Mouse (Mus musculus) G1E (cell line): ENCODE results near the gene Smg9.

ENCODE experiments used
- CTCF ChIP-seq: IDR thresholded peaks from 2 replicates; pipeline ENCODE4 v1.5.1; 2012; ENCODE audit warnings: low read depth, low read length, inconsistent platforms, mixed read lengths
- GATA1 ChIP-seq: IDR thresholded peaks from 2 replicates; pipeline ENCODE4 v1.6.1; 2012; ENCODE audit warnings: borderline replicate concordance, low read length, inconsistent platforms, mixed read lengths
- POLR2AphosphoS5 ChIP-seq: IDR thresholded peaks from 2 replicates; pipeline ENCODE4 v1.6.1; 2012; ENCODE audit warnings: low read depth, low read length, inconsistent platforms; ENCODE audit not compliant: insufficient replicate concordance
- TAL1 ChIP-seq: conservative IDR thresholded peaks from 2 replicates; pipeline ENCODE4 v1.6.1; 2012; ENCODE audit warnings: low read depth, low read length, inconsistent platforms, mixed read lengths

- no peak for TF ChIP-seq CTCF
- TF ChIP-seq GATA1, result no peak
- no peak for TF ChIP-seq POLR2AphosphoS5
- TF ChIP-seq TAL1, result no peak
These were observed 43.8 kb upstream of the Smg9 start for GRCm38 (mm10) chr7:24355646-24356045.
